Mouse (Mus musculus) testis, adult 2 months (tissue): Measurements from ENCODE around the gene Sdf2. TPM values are rescaled to one million over a fixed set of nuclear protein-coding genes. Genes with fewer than 3 reads are reported as not detected.
A peak's percentile ranks its signal among the peaks of the same experiment; 100 is the strongest.

Experiments
- H3K27ac ChIP-seq: fragments of 200-500 bp; 2 replicates; pipeline ENCODE4 v1.5.1; 2012; ENCODE audit warnings: low read depth, low read length; ENCODE audit not compliant: control insufficient read depth, insufficient read depth
- H3K27me3 ChIP-seq: fragments of 200-500 bp; 2 replicates; pipeline ENCODE4 v1.6.1; 2012; ENCODE audit warnings: mild to moderate bottlenecking, low read length, moderate library complexity; ENCODE audit not compliant: control insufficient read depth, insufficient read depth
- H3K36me3 ChIP-seq: fragments of 200-500 bp; 2 replicates; pipeline ENCODE4 v1.6.1; 2012; ENCODE audit warnings: mild to moderate bottlenecking, low read length; ENCODE audit not compliant: control insufficient read depth, insufficient read depth
- H3K4me1 ChIP-seq: fragments of 200-500 bp; 2 replicates; pipeline ENCODE4 v1.6.1; 2012; ENCODE audit warnings: low read length; ENCODE audit not compliant: control insufficient read depth, insufficient read depth
- H3K4me3 ChIP-seq: fragments of 200-500 bp; 2 replicates; pipeline ENCODE4 v1.5.1; 2012; ENCODE audit warnings: low read depth, mild to moderate bottlenecking, low read length, moderate library complexity, mixed read lengths; ENCODE audit not compliant: control insufficient read depth
- CTCF ChIP-seq: fragments of 200-500 bp; IDR thresholded peaks from 2 replicates; pipeline ENCODE4 v1.5.1; 2012; ENCODE audit warnings: low read depth, mild to moderate bottlenecking, inconsistent platforms, low read length, moderate library complexity; ENCODE audit not compliant: control insufficient read depth, insufficient read depth, insufficient replicate concordance
- POLR2A ChIP-seq: fragments of 200-500 bp; IDR thresholded peaks from 2 replicates; pipeline ENCODE4 v1.6.1; 2012; ENCODE audit warnings: low read depth, mild to moderate bottlenecking, inconsistent platforms, low read length, moderate library complexity; ENCODE audit not compliant: control insufficient read depth
- polyA plus RNA-seq: library from polyadenylated mRNA; depleted of rRNA; stranded (reverse); fragments of >200 nt; gene quantifications from 2 replicates; pipeline ENCODE4 v1.2.3, GENCODE M21; 2012

Gene Sdf2
- polyA plus RNA-seq, 1 experiment: 35.3 TPM

DNA sequence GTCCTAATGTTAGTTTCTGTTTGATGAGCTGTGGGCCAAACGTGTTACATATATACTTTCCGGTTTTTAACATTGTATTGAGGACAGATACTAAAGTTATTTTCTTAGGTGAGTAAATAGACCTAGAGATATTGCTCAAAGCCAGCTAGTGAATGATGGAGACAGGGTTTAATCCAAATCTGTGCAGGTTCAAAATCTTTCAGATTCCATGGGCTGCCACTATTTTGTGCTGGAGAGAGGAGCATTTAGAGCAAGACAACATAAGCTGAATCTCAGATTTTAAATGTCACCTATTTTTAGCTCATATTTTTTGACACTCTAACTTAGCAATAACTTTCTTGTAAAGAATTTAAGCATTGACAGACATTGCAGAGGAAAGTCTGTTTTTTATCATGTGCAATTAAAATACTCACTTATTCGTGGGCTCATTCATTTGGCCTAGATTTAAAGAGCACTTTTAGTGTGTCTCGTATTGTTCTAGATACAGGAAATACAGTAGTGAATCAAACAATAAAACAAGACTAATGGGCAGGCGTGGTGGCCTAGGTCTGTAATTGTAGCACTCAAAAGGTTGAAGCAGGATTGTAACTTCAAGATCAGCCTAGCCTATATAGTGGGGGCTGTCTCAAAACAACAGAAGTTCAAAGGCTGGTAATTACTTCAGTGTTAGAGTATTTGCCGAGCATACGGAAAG, 919 bp downstream of the Sdf2 start:
- peaks cover 3% of the 10 kb centered on the region for H3K36me3 ChIP-seq
- TF ChIP-seq CTCF (no peak), POLR2A (no peak)
- peaks cover 3% of the 10 kb centered on the region; the same call in 1 of the 2 replicates for H3K4me1 ChIP-seq
- H3K27ac ChIP-seq: peak overlapping the region; percentile 99; the same call in 1 of the 2 replicates
- H3K27me3 ChIP-seq: no peaks in the 10 kb centered on the region
- peak overlapping the region; percentile 97 for H3K4me3 ChIP-seq

DNA sequence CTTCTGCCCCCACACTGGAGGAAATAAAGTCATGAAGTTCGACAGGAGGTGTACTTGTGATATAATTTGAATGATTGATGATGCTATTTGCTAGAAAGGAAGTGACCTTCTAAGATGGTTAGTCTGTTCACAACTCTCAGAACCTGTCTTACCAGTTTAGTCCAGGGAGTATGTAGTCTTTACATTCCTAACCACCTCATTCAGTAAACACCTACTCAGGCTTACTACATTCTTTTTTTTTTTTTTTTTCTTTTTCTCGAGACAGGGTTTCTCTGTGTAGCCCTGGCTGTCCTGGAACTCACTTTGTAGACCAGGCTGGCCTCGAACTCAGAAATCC, 1.4 kb downstream of the Sdf2 start:
- H3K4me1 ChIP-seq: peaks cover 3% of the 10 kb centered on the region; the same call in 1 of the 2 replicates
- no peaks in the 10 kb centered on the region for H3K27me3 ChIP-seq
- TF ChIP-seq POLR2A (no peak), CTCF (no peak)
- peak overlapping the region; percentile 69; the same call in 1 of the 2 replicates for H3K4me3 ChIP-seq
- no peak overlapping the region for H3K27ac ChIP-seq
- H3K36me3 ChIP-seq: peaks cover 2% of the 10 kb centered on the region

DNA sequence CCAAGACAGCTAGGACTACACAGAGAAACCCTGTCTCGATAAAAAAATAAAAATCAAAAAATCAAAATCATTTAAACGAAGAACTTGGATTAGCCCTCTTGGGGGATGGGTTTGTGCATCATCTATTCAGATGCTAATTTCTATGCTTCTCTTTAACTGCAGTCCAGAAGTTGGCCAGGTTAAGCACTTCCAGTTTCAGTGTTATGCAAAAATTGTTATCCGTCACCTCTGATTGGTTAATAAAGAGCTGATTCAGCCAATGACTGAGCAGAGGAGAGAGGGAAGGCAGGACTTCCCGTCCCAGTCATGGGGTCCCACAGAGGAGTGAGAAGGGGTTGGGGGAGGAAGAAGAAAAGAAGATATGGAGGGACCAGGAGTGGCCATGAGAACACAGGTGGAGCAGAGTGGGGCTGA, 2.2 kb downstream of the Sdf2 start:
- no peak overlapping the region for H3K27ac ChIP-seq
- TF ChIP-seq POLR2A: no peak
- TF ChIP-seq CTCF: no peak
- peaks cover 1% of the 10 kb centered on the region; the same call in 1 of the 2 replicates for H3K36me3 ChIP-seq
- H3K27me3 ChIP-seq: no peaks in the 10 kb centered on the region
- peak overlapping the region; percentile 37; the same call in 1 of the 2 replicates for H3K4me3 ChIP-seq
- peaks cover 3% of the 10 kb centered on the region; the same call in 1 of the 2 replicates for H3K4me1 ChIP-seq

DNA sequence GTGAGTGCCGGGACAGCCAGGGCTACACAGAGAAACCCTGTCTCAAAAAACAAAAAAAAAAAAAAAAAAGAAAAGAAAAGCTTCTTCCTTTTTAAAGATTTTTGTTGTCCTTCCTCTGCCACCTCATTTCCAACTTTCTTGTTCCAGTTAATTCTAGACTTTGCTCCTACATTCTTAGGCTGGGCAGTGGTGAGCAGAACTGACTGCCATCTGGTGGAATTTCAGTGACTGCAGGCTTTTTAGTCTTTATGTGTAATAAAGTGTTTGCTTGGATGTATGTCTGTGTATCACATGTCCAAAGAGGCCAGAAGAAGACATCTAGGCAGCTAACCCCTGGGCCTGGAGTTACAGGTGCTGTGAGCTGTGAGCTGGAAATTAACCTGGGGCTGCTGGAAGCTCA, 11.1 kb downstream of the Sdf2 start:
- Histone ChIP-seq H3K36me3 (no peaks in the 10 kb centered on the region; the same call in 1 of the 2 replicates), H3K27ac (no peak overlapping the region), H3K4me1 (no peaks in the 10 kb centered on the region; the same call in 1 of the 2 replicates), H3K4me3 (no peak overlapping the region), H3K27me3 (no peaks in the 10 kb centered on the region)
- TF ChIP-seq POLR2A (no peak), CTCF (no peak)

DNA sequence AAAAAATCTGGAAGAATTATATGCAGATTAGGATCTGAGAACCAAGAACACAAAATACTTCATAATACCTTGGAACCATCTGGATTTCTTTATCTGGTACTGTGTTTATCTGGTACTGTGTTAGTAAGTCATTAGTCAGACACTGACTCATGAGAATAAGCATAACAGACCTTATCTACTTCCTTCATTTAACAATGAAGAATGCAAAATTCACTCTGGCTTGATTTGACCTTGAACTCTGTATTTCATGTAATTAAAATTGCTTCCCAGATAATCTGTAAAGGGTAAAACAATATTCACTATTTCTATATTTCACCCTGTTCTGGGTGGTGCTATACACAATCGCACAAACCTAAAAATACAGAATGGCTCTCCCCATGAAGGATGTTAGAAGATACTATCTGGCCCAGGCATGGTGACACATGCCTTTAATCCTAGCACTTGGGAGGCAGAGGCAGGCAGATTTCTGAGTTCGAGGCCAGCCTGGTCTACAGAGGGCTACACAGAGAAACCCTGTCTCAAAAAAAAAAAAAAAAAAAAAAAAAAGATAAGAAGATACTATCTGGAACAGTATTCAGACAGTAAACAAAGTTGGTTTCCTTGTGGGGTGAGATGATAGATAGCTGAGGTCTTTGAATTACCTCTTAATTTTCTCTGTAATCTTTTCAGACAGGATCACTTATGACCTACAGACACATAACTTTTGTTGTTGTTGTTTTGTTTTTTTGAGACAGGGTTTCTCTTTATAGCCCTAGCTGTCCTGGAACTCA, 15.1 kb downstream of the Sdf2 start:
- peak overlapping the region; percentile 66; the same call in 1 of the 2 replicates for H3K27ac ChIP-seq
- no peaks in the 10 kb centered on the region for H3K27me3 ChIP-seq
- TF ChIP-seq CTCF (no peak), POLR2A (no peak)
- peaks cover 4% of the 10 kb centered on the region for H3K4me1 ChIP-seq
- H3K4me3 ChIP-seq: peak overlapping the region; percentile 99
- H3K36me3 ChIP-seq: peaks cover 7% of the 10 kb centered on the region

DNA sequence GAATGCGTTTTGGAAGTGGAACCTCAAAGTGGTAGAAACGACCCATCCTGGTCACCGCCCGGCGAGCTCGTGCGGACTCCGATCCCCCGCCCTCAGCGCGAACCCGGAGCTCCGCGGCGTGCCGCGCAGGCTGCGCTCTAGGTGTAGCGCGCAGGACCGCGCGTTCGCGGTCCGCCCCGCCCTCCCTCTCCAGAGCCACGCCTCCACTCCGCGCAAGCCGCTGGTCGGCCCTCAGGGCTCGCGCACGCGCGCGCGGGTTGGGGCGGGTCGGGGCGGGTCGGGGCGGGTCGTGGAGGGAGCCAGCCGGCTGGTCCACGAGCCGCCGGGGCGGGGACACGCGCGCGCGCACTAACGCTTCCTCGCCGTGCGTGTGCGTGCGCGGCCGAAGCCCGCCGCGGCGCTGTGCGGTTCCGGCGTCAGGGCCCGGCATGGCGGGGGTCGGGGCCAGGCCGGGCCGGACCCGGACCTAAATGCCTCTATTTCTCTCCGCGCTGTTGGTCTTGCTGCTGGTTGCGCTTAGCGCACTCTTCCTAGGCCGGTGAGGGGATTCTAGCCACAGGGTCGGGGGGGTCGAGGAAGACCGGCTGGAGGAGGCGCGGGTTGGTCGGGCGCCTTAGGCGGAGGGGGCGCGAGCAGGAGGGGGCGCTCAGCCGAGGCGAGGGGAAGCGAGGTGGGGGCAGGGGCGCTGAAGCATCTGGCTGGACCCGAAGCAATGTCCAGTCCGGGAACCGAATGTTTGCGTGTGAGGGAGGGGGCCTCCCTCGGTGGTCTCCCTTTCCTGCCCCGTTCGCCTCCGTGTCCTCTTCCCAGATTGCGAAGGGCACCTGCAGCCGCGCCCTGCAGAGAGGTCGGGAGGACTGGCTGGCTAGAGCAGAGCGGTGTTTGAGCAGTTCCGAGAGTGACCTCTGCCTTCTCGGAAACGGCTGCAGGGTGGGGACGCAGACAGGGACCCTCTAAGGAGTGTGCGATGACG, 16.1 kb downstream of the Sdf2 start, which contains the start of gene 2610507B11Rik:
TSS of gene 2610507B11Rik (plus strand) at position 373 of the 973 bp plus-strand sequence.
- TF ChIP-seq POLR2A (peak; percentile 76), CTCF (no peak)
- Histone ChIP-seq H3K4me3 (peak within 1 kb of the TSS; percentile 99), H3K36me3 (peaks cover 7% of the 10 kb centered on the region), H3K27ac (peak within 1 kb of the TSS; percentile 98), H3K27me3 (no peaks in the 10 kb centered on the region), H3K4me1 (peaks cover 4% of the 10 kb centered on the region)
